Comparison of ENCODE assay signal across 22 mouse cellular contexts in the genomic region with DNA sequence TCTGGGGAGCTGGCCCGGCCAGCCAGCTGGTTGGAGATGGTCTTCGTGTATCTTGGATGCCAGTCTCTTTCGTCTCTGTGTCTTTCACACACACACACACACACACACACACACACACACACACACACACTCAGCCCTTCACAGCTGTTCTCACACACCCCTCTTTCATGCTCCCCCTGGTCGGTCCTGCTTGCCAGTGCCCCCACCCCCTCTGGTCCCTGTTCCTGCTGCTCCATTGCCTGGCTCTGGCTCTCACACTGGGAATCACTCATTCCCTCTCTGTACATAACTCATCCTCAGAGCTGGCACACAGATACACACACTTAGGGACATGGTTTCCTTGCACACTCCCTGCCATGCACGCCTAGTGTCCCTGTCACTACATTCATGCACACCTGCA. TPM values are rescaled to one million over a fixed set of nuclear protein-coding genes. Genes with fewer than 3 reads are reported as not detected.
DNase-seq lines count a peak whose midpoint lies in the region; ATAC-seq and TF ChIP-seq lines count a peak whose summit lies in the region.
"Had no signal": no experiment of that assay in that cellular context is flagged by ENCODE, and none has a peak within 500 bp of the region (broad histone marks: within the 10 kb centered on the region; RNA-seq: fewer than 3 reads in every experiment).

No protein-coding gene starts in this region.

- H3K4me3 ChIP-seq in neural tube, embryonic 11.5 days (ENCODE audit: low read depth, low read length), result peak overlapping the region; percentile 18; the same call in 1 of the 2 replicates
- peak overlapping the region; percentile 34 for H3K4me3 ChIP-seq in hindbrain, embryonic 14.5 days (replicated peaks; ENCODE audit: low read length)
- peak overlapping the region; percentile 45 for H3K4me3 ChIP-seq in midbrain, embryonic 14.5 days (replicated peaks; ENCODE audit: low read depth, low read length)
- H3K4me3 ChIP-seq in olfactory bulb, adult 2 months (ENCODE audit: insufficient read depth, low read depth, low read length), result peak overlapping the region; percentile 36
- H3K4me3 ChIP-seq in left cerebral cortex, adult 2 months, result no peak overlapping the region
- H3K4me3 ChIP-seq: embryonic facial prominence, embryonic 15.5 days; heart, embryonic 12.5 days had no signal

- ATAC-seq in neural tube, embryonic 11.5 days (ENCODE audit: insufficient read depth, low FRiP score, low TSS enrichment), result no peak
- no peak for ATAC-seq in hindbrain, embryonic 14.5 days (ENCODE audit: low FRiP score)
- no peak for ATAC-seq in midbrain, embryonic 14.5 days (ENCODE audit: low FRiP score, low TSS enrichment)
- ATAC-seq: forebrain, embryonic 16.5 days; intestine, postnatal 0 days had no signal

- no peaks in the 10 kb centered on the region for H3K36me3 ChIP-seq in neural tube, embryonic 11.5 days (ENCODE audit: control insufficient read depth, insufficient read depth, low read length)
- no peaks in the 10 kb centered on the region for H3K36me3 ChIP-seq in hindbrain, embryonic 14.5 days (replicated peaks; ENCODE audit: control insufficient read depth, insufficient read depth)
- H3K36me3 ChIP-seq in midbrain, embryonic 14.5 days (ENCODE audit: control insufficient read depth, insufficient read depth, low read length), result no peaks in the 10 kb centered on the region
- H3K36me3 ChIP-seq: embryonic facial prominence, embryonic 15.5 days; heart, embryonic 12.5 days had no signal

- WGBS in neural tube, embryonic 11.5 days, result 69% methylated on average over 5 of the region's 5 CpGs
- WGBS in hindbrain, embryonic 14.5 days, result 55% methylated on average over 5 of the region's 5 CpGs
- WGBS in midbrain, embryonic 14.5 days, result 51% methylated on average over 5 of the region's 5 CpGs
- 46% methylated on average over 5 of the region's 5 CpGs for WGBS in olfactory bulb, adult 2 months

- H3K4me1 ChIP-seq in neural tube, embryonic 11.5 days (ENCODE audit: control insufficient read depth, insufficient read depth, low read length), result peaks cover 68% of the 10 kb centered on the region
- H3K4me1 ChIP-seq in hindbrain, embryonic 14.5 days (replicated peaks; ENCODE audit: control insufficient read depth, insufficient read depth, low read length), result peaks cover 61% of the 10 kb centered on the region
- H3K4me1 ChIP-seq in midbrain, embryonic 14.5 days (ENCODE audit: control insufficient read depth, insufficient read depth, low read length), result peaks cover 68% of the 10 kb centered on the region
- H3K4me1 ChIP-seq in olfactory bulb, adult 2 months (ENCODE audit: control insufficient read depth, insufficient read depth, low read length), result peaks cover 84% of the 10 kb centered on the region

- H3K4me2 ChIP-seq in neural tube, embryonic 11.5 days (ENCODE audit: low read depth), result peak overlapping the region; percentile 67
- peak overlapping the region; percentile 69 for H3K4me2 ChIP-seq in hindbrain, embryonic 14.5 days (replicated peaks)
- H3K4me2 ChIP-seq in midbrain, embryonic 14.5 days (ENCODE audit: low read length), result peak overlapping the region; percentile 70
- H3K4me2 ChIP-seq: embryonic facial prominence, embryonic 15.5 days had no signal

- H3K27ac ChIP-seq in neural tube, embryonic 11.5 days (ENCODE audit: low read depth, low read length), result no peak overlapping the region
- no peak overlapping the region for H3K27ac ChIP-seq in hindbrain, embryonic 14.5 days
- H3K27ac ChIP-seq in midbrain, embryonic 14.5 days (replicated peaks; ENCODE audit: low read depth, low read length), result peak overlapping the region; percentile 90
- 0 out of 2 replicates have a peak overlapping the region, but pooled peaks have one; percentile 19 for H3K27ac ChIP-seq in olfactory bulb, adult 2 months (ENCODE audit: insufficient read depth, low read depth, low read length)
- H3K27ac ChIP-seq in left cerebral cortex, adult 2 months, result no peak overlapping the region
- H3K27ac ChIP-seq: embryonic facial prominence, embryonic 15.5 days; kidney, postnatal 0 days had no signal

- DNase-seq in neural tube, embryonic 11.5 days (ENCODE audit: low spot score), result no peak
- DNase-seq in neural tube, embryonic 10.5 days (ENCODE audit: extremely low spot score, low spot score), result no peak
- no peak for DNase-seq in hindbrain, embryonic 14.5 days (ENCODE audit: low spot score)
- DNase-seq in midbrain, embryonic 14.5 days, result no peak
- DNase-seq in lung, postnatal 36 days, result no peak
- no peak for DNase-seq in left cerebral cortex, adult 2 months (ENCODE audit: extremely low spot score in 1 of 2, low spot score in 2 of 2)
- no peak for DNase-seq in ovary, postnatal 10 days (ENCODE audit: low spot score)
- DNase-seq: adrenal gland, postnatal 14 days; B cell, adult 2 months; cerebellum, adult 9-11 months; lung, adult 2 months; lung, postnatal 4 days had no signal

- no peak overlapping the region for H3K9ac ChIP-seq in neural tube, embryonic 11.5 days (ENCODE audit: low read length)
- H3K9ac ChIP-seq in hindbrain, embryonic 14.5 days, result peak overlapping the region; percentile 26
- H3K9ac ChIP-seq in midbrain, embryonic 14.5 days (replicated peaks; ENCODE audit: low read length), result peak overlapping the region; percentile 78
- H3K9ac ChIP-seq: embryonic facial prominence, embryonic 15.5 days; heart, embryonic 12.5 days had no signal

- TF ChIP-seq POLR2A in olfactory bulb, adult 2 months (IDR thresholded peaks at IDR 0.05; ENCODE audit: insufficient read depth, low read depth, low read length), result no peak

- intact Hi-C loops in left cerebral cortex, adult 2 months (cut with DNase I), result no loop called here

- H3K27me3 ChIP-seq in neural tube, embryonic 11.5 days (ENCODE audit: control insufficient read depth, insufficient read depth, low read length), result peaks cover 35% of the 10 kb centered on the region
- H3K27me3 ChIP-seq in hindbrain, embryonic 14.5 days (ENCODE audit: control insufficient read depth, insufficient read depth, low read length), result peaks cover 20% of the 10 kb centered on the region
- H3K27me3 ChIP-seq in midbrain, embryonic 14.5 days (ENCODE audit: control insufficient read depth, insufficient read depth, low read length), result peaks cover 9% of the 10 kb centered on the region

- no peaks in the 10 kb centered on the region for H3K9me3 ChIP-seq in neural tube, embryonic 11.5 days (ENCODE audit: control insufficient read depth, low read length)
- no peaks in the 10 kb centered on the region for H3K9me3 ChIP-seq in hindbrain, embryonic 14.5 days (ENCODE audit: control insufficient read depth, low read length)
- H3K9me3 ChIP-seq in midbrain, embryonic 14.5 days (ENCODE audit: control insufficient read depth, low read length), result no peaks in the 10 kb centered on the region
- H3K9me3 ChIP-seq: embryonic facial prominence, embryonic 15.5 days; heart, embryonic 12.5 days had no signal

- TF ChIP-seq CTCF in olfactory bulb, adult 2 months (IDR thresholded peaks at IDR 0.05; ENCODE audit: insufficient read depth, low read depth, low read length), result no peak
- no peak for TF ChIP-seq CTCF in left cerebral cortex, adult 2 months (IDR thresholded peaks at IDR 0.05)

RNA-seq across cellular contexts. Expression of gene Asic4, which starts 1.7 kb away (rescaled TPM):
- polyA plus RNA-seq in neural tube, embryonic 11.5 days (2014; fragmentation: Nextera tagmentation; extraction: Ambion mirVana), result 2.3 and 2.9 TPM in 2 replicates
- polyA plus RNA-seq in hindbrain, embryonic 14.5 days (2014; fragmentation: Nextera tagmentation; extraction: Ambion mirVana), result 4.9 and 5.0 TPM in 2 replicates
- 16.6 and 34.3 TPM in 2 replicates for polyA plus RNA-seq in midbrain, embryonic 14.5 days (2014; fragmentation: Nextera tagmentation; extraction: Ambion mirVana)
- not detected in 2 replicates for polyA plus RNA-seq in olfactory bulb, adult 2 months (2012; ENCODE audit: insufficient read depth, insufficient read length, low replicate concordance, missing spikeins)
- 10 to 100 TPM in 1 of 2 experiments, 1 to 10 TPM in 1; 8.7 to 13.2 TPM for total RNA-seq in left cerebral cortex, adult 2 months (2021)
- total RNA-seq: gastrocnemius, adult 18-20 months; granulocyte monocyte progenitor cell, adult 5-6 weeks; heart, postnatal 25 days; liver, adult 2 months had no signal
- polyA plus RNA-seq: liver, adult 2 months; lung, adult 2 months had no signal

RNA-seq across cellular contexts. Expression of gene Gmppa, which starts 16.2 kb away (rescaled TPM):
- 62.5 and 64.2 TPM in 2 replicates for polyA plus RNA-seq in neural tube, embryonic 11.5 days (2014; fragmentation: Nextera tagmentation; extraction: Ambion mirVana)
- 53.1 and 65.0 TPM in 2 replicates for polyA plus RNA-seq in hindbrain, embryonic 14.5 days (2014; fragmentation: Nextera tagmentation; extraction: Ambion mirVana)
- polyA plus RNA-seq in midbrain, embryonic 14.5 days (2014; fragmentation: Nextera tagmentation; extraction: Ambion mirVana), result 75.7 and 75.9 TPM in 2 replicates
- not detected in 2 replicates for polyA plus RNA-seq in olfactory bulb, adult 2 months (2012; ENCODE audit: insufficient read depth, insufficient read length, low replicate concordance, missing spikeins)
- total RNA-seq in left cerebral cortex, adult 2 months (2021), result 10 to 100 TPM; 65.0 to 69.4 TPM

RNA-seq across cellular contexts. Expression of gene Chpf, which starts 27.2 kb away (rescaled TPM):
- 27.1 and 27.2 TPM in 2 replicates for polyA plus RNA-seq in neural tube, embryonic 11.5 days (2014; fragmentation: Nextera tagmentation; extraction: Ambion mirVana)
- 49.2 and 55.0 TPM in 2 replicates for polyA plus RNA-seq in hindbrain, embryonic 14.5 days (2014; fragmentation: Nextera tagmentation; extraction: Ambion mirVana)
- 39.7 and 44.2 TPM in 2 replicates for polyA plus RNA-seq in midbrain, embryonic 14.5 days (2014; fragmentation: Nextera tagmentation; extraction: Ambion mirVana)
- polyA plus RNA-seq in olfactory bulb, adult 2 months (2012; ENCODE audit: insufficient read depth, insufficient read length, low replicate concordance, missing spikeins), result not detected in 2 replicates
- total RNA-seq in left cerebral cortex, adult 2 months (2021), result 10 to 100 TPM; 80.5 to 87.3 TPM

RNA-seq across cellular contexts. Expression of gene Tmem198, which starts 27.4 kb away (rescaled TPM):
- 12.3 and 13.7 TPM in 2 replicates for polyA plus RNA-seq in neural tube, embryonic 11.5 days (2014; fragmentation: Nextera tagmentation; extraction: Ambion mirVana)
- 37.5 and 40.3 TPM in 2 replicates for polyA plus RNA-seq in hindbrain, embryonic 14.5 days (2014; fragmentation: Nextera tagmentation; extraction: Ambion mirVana)
- polyA plus RNA-seq in midbrain, embryonic 14.5 days (2014; fragmentation: Nextera tagmentation; extraction: Ambion mirVana), result 42.9 and 55.9 TPM in 2 replicates
- polyA plus RNA-seq in olfactory bulb, adult 2 months (2012; ENCODE audit: insufficient read depth, insufficient read length, low replicate concordance, missing spikeins), result not detected in 2 replicates
- total RNA-seq in left cerebral cortex, adult 2 months (2021), result 100 to 1,000 TPM; 110 to 112 TPM
- total RNA-seq: granulocyte monocyte progenitor cell, adult 5-6 weeks had no signal

RNA-seq across cellular contexts. Expression of gene Obsl1, which starts 54.4 kb away (rescaled TPM):
- polyA plus RNA-seq in neural tube, embryonic 11.5 days (2014; fragmentation: Nextera tagmentation; extraction: Ambion mirVana), result 44.8 and 48.3 TPM in 2 replicates
- 22.6 and 25.9 TPM in 2 replicates for polyA plus RNA-seq in hindbrain, embryonic 14.5 days (2014; fragmentation: Nextera tagmentation; extraction: Ambion mirVana)
- polyA plus RNA-seq in midbrain, embryonic 14.5 days (2014; fragmentation: Nextera tagmentation; extraction: Ambion mirVana), result 22.0 and 24.1 TPM in 2 replicates
- not detected in 2 replicates for polyA plus RNA-seq in olfactory bulb, adult 2 months (2012; ENCODE audit: insufficient read depth, insufficient read length, low replicate concordance, missing spikeins)
- total RNA-seq in left cerebral cortex, adult 2 months (2021), result 10 to 100 TPM; 29.3 to 29.8 TPM
- total RNA-seq: granulocyte monocyte progenitor cell, adult 5-6 weeks had no signal

Comparison
In these comparisons a context has a peak if more than half of its experiments do, and no peak if none do; other contexts are left out.
1. H3K27ac ChIP-seq: peak in midbrain, embryonic 14.5 days (single experiment) and olfactory bulb, adult 2 months (single experiment); none in neural tube, embryonic 11.5 days (single experiment), hindbrain, embryonic 14.5 days (single experiment) and left cerebral cortex, adult 2 months (single experiment).
2. RNA of gene Gmppa, which starts 16.2 kb away (polyA plus RNA-seq): 75.7 to 75.9 TPM in midbrain, embryonic 14.5 days, 53.1 to 65.0 TPM in hindbrain, embryonic 14.5 days and 62.5 to 64.2 TPM in neural tube, embryonic 11.5 days; not detected in olfactory bulb, adult 2 months; every median in the first group is over 10 times any median in the second.
3. RNA of gene Chpf, which starts 27.2 kb away (polyA plus RNA-seq): 49.2 to 55.0 TPM in hindbrain, embryonic 14.5 days, 39.7 to 44.2 TPM in midbrain, embryonic 14.5 days and 27.1 to 27.2 TPM in neural tube, embryonic 11.5 days; not detected in olfactory bulb, adult 2 months; every median in the first group is over 10 times any median in the second.
4. Peak in every context shown above with its lines, with median percentiles within 50 percentile points of each other: H3K4me2 ChIP-seq.